Mouse (Mus musculus) lung, embryonic 14.5 days (tissue): ENCODE data around the gene Add2. TPM values are rescaled to one million over a fixed set of nuclear protein-coding genes. Genes with fewer than 3 reads are reported as not detected.

ENCODE experiments used
- ATAC-seq: fragments of 200-750 bp; cut with Nextera tagmentation; 2 replicates; pipeline ENCODE4 v1.8.0; 2017; ENCODE audit warnings: mild to moderate bottlenecking, moderate TSS enrichment, moderate library complexity; ENCODE audit not compliant: insufficient read depth
- DNase-seq: peaks from one replicate; pipeline ENCODE4 v3.0.0-alpha.2; 2015
- H3K27ac ChIP-seq: fragments of 300-500 bp; sonication (generic); 2 replicates; pipeline ENCODE4 v1.5.1; 2014; ENCODE audit warnings: low read depth, mild to moderate bottlenecking, moderate library complexity
- H3K27me3 ChIP-seq: fragments of 300-500 bp; sonication (generic); 2 replicates; pipeline ENCODE4 v1.6.1; 2014; ENCODE audit warnings: low read length, control low read depth; ENCODE audit not compliant: insufficient read depth
- H3K36me3 ChIP-seq: fragments of 300-500 bp; sonication (generic); 2 replicates; pipeline ENCODE4 v1.6.1; 2014; ENCODE audit warnings: control low read depth; ENCODE audit not compliant: insufficient read depth
- H3K4me1 ChIP-seq: fragments of 300-500 bp; sonication (generic); 2 replicates; pipeline ENCODE4 v1.6.1; 2014; ENCODE audit warnings: antibody characterized with exemption, control low read depth; ENCODE audit not compliant: insufficient read depth
- H3K4me2 ChIP-seq: fragments of 300-500 bp; sonication (generic); 2 replicates; pipeline ENCODE4 v1.6.1; 2014; ENCODE audit warnings: mild to moderate bottlenecking
- H3K4me3 ChIP-seq: fragments of 300-500 bp; sonication (generic); 2 replicates; pipeline ENCODE4 v1.5.1; 2014; ENCODE audit warnings: low read depth, low read length
- H3K9ac ChIP-seq: fragments of 300-500 bp; sonication (generic); 2 replicates; pipeline ENCODE4 v1.6.1; 2014
- H3K9me3 ChIP-seq: fragments of 300-500 bp; sonication (generic); 2 replicates; pipeline ENCODE4 v1.6.1; 2016; ENCODE audit warnings: low read depth, low read length, control low read depth
- CTCF ChIP-seq: IDR thresholded peaks from 2 replicates; pipeline ENCODE4 v1.5.1; 2016; ENCODE audit warnings: antibody characterized with exemption, low read depth
- WGBS: fragments of 180-500 bp; shearing (Covaris S2); extraction: QIAGEN DNeasy Blood & Tissue Kit; methylation state at CpG from one replicate; pipeline ENCODE4 v1.1.7; 2014; 5-methylcytosine and 5-hydroxymethylcytosine counted together
- polyA plus RNA-seq: library from polyadenylated mRNA; unstranded; fragments of >200 nt; fragmentation: Nextera tagmentation; extraction: Ambion mirVana; gene quantifications from 2 replicates; pipeline ENCODE4 v1.2.1, GENCODE M21; 2014

Add2 gene
- polyA plus RNA-seq, 1 experiment from 2014 or later: 2.2 TPM

DNA sequence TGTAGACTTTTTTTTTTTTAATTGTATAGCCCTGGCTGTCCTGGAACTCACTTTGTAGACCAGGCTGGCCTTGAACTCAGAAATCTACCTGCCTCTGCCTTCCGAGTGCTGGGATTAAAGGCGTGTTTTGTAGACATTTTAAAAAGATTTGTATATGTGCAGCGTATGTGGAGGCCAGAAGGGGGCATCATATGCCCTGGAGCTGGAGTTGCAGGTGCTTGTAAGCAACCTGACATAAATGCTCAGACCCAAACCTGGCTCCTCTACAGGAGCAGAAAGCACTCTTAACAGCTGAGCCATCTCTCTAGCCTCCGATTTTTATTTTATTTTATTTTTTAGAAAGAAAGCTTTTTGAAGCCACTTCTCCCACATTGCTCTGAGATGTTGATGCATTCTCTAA, 70.5 kb downstream of the Add2 start:
- Histone ChIP-seq H3K9me3 (no peaks in the 10 kb centered on the region), H3K36me3 (no peaks in the 10 kb centered on the region), H3K27ac (no peak overlapping the region), H3K4me3 (no peak overlapping the region), H3K4me2 (no peak overlapping the region), H3K27me3 (no peaks in the 10 kb centered on the region), H3K4me1 (no peaks in the 10 kb centered on the region), H3K9ac (no peak overlapping the region)
- ATAC-seq (no peak), DNase-seq (no peak)
- 71% methylated on average over 4 of the region's 4 CpGs for WGBS
- 0 out of 2 replicates have a peak, but pooled peaks have one; percentile 19 for TF ChIP-seq CTCF

DNA sequence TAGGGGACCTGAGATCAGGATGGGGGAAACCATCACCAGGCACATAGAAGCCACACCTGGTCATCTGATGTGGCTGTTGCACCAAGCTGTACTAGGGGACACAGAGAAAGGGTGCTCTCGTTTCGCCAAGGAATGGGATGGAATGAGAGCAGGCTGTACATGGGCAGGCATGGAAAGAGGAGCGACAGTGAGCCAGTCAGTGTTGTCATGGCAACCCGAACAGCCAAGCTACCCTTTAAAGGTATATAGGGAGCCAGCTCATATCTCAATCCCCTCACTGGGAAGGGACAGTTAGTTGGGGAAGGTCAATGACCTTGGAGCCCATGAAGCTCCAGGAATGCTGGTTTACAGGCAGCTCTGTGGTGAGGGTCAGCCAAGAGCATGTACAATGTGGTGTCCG, 73.0 kb downstream of the Add2 start:
- Histone ChIP-seq H3K4me1 (no peaks in the 10 kb centered on the region), H3K9me3 (no peaks in the 10 kb centered on the region), H3K27me3 (no peaks in the 10 kb centered on the region), H3K4me2 (no peak overlapping the region), H3K27ac (no peak overlapping the region), H3K36me3 (no peaks in the 10 kb centered on the region), H3K9ac (no peak overlapping the region), H3K4me3 (no peak overlapping the region)
- no peak for DNase-seq
- TF ChIP-seq CTCF: no peak
- 65% methylated on average over 5 of the region's 5 CpGs for WGBS
- ATAC-seq: no peak

DNA sequence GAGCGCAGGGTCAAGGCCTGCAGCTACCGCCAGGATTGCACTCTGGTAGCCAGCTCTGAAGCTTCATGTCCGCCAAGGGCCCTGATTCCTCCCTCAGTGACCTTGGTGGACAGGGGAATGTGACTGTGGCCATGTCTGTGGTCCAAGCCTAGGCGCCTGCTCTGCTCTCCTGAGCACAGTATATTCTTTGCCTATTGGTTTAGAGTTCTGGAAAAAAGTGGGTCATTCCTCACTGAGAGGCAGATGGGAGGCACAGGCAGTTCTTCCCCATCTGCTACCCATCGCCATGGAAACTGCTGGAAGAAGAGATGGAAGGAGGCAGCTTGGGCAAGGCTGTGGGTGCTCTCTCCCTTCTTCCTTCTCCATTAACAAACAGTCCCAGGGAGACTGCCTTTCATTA, 74.4 kb downstream of the Add2 start:
- Histone ChIP-seq H3K36me3 (no peaks in the 10 kb centered on the region), H3K27me3 (no peaks in the 10 kb centered on the region), H3K27ac (no peak overlapping the region), H3K9ac (no peak overlapping the region), H3K9me3 (no peaks in the 10 kb centered on the region), H3K4me1 (no peaks in the 10 kb centered on the region), H3K4me3 (no peak overlapping the region), H3K4me2 (no peak overlapping the region)
- 79% methylated on average over 5 of the region's 5 CpGs for WGBS
- ATAC-seq (no peak), DNase-seq (no peak)
- TF ChIP-seq CTCF: no peak

DNA sequence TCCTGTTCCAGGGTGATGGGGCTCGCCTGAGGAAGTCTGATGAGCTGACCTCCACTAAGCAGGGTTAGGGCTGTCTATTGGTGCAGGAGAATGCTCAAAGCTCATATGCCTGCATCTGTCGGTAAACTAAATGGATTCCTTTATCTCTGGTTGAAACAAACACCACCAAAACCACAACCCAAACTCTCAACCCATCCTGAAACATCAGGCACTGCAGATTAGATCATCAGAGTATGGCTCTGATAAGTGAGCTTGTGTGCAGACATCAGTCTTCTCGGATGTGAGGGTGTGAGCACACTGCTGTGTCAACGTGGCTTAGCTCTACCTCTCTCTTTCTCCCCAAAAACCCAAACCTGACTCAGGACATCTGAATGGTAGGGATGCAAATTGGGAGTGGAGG, 75.1 kb downstream of the Add2 start:
- Histone ChIP-seq H3K9me3 (no peaks in the 10 kb centered on the region), H3K9ac (no peak overlapping the region), H3K27ac (no peak overlapping the region), H3K27me3 (no peaks in the 10 kb centered on the region), H3K4me2 (no peak overlapping the region), H3K36me3 (no peaks in the 10 kb centered on the region), H3K4me1 (no peaks in the 10 kb centered on the region), H3K4me3 (no peak overlapping the region)
- WGBS: 57% methylated on average over 4 of the region's 4 CpGs
- ATAC-seq (no peak), DNase-seq (no peak)
- no peak for TF ChIP-seq CTCF

DNA sequence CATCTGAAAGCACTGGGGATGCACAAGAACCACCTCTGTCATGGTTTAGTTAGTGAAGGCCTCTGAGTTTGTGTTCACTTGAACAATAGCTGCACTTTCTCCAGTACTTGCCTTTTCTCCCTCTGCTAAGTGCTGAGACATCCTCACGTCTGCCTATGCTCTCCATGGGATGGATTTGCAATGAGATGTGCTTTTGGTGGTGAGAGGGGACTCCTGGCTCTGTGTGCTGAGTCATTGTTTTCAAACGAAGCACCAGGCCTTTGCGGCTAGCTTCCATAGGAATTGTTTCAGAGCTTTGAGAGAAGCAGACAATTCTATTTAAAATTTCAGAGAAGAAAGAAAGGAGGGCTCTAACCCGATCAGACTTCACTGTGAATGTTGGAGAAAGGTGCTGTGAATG, 76.2 kb downstream of the Add2 start:
- ATAC-seq: no peak
- DNase-seq: no peak
- 70% methylated on average over 4 of the region's 4 CpGs for WGBS

DNA sequence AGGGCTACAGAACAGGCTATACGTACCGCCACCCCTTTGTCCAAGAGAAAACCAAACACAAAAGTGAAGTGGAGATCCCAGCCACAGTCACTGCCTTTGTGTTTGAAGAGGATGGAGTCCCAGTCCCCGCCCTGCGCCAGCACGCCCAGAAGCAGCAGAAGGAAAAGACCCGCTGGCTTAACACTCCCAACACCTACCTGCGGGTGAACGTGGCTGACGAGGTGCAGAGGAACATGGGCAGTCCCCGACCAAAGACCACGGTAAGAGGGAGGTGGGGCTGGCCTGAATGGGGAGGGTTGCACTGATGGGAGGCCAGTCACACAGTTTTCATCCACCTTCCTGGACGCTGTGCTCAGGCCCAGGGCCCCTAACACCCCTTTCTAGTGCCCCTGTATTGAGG, 77.6 kb downstream of the Add2 start:
- 56% methylated on average over 12 of the region's 12 CpGs for WGBS

More for the DNA sequence above, 76.2 kb downstream of the Add2 start:
- Histone ChIP-seq H3K4me2 (no peak overlapping the region), H3K27ac (no peak overlapping the region), H3K27me3 (no peaks in the 10 kb centered on the region), H3K9me3 (no peaks in the 10 kb centered on the region), H3K4me3 (no peak overlapping the region), H3K4me1 (no peaks in the 10 kb centered on the region), H3K9ac (no peak overlapping the region), H3K36me3 (no peaks in the 10 kb centered on the region)
- no peak for TF ChIP-seq CTCF

DNA sequence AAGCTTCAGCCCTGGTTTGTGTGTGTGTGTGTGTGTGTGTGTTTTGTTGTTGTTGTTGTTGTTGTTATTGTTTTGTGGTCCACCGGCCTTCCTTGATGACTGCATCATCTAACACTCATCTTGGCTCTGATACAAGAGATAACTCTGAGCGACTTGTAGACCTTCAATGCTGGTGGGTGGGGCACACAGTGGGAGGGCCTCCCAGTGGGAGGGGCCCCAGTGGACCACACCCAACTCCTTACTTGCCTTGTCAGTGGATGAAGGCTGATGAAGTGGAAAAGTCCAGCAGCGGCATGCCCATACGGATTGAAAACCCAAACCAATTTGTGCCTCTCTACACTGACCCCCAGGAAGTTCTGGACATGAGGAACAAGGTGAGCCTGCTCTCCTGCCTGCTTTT, 78.6 kb downstream of the Add2 start:
- Histone ChIP-seq H3K4me3 (no peak overlapping the region), H3K27ac (no peak overlapping the region), H3K36me3 (no peaks in the 10 kb centered on the region), H3K4me2 (no peak overlapping the region), H3K9me3 (no peaks in the 10 kb centered on the region), H3K27me3 (no peaks in the 10 kb centered on the region), H3K9ac (no peak overlapping the region), H3K4me1 (no peaks in the 10 kb centered on the region)
- no peak for ATAC-seq
- DNase-seq: no peak
- WGBS: 82% methylated on average over 4 of the region's 4 CpGs
- TF ChIP-seq CTCF: no peak

More for the DNA sequence above, 77.6 kb downstream of the Add2 start:
- Histone ChIP-seq H3K27me3 (no peaks in the 10 kb centered on the region), H3K4me3 (no peak overlapping the region), H3K27ac (no peak overlapping the region; the same call in 1 of the 2 replicates), H3K36me3 (no peaks in the 10 kb centered on the region), H3K9me3 (no peaks in the 10 kb centered on the region), H3K9ac (no peak overlapping the region), H3K4me2 (no peak overlapping the region), H3K4me1 (no peaks in the 10 kb centered on the region)
- ATAC-seq (peak; percentile 24; the same call in 1 of the 2 replicates), DNase-seq (peak; percentile 28)
- no peak for TF ChIP-seq CTCF

DNA sequence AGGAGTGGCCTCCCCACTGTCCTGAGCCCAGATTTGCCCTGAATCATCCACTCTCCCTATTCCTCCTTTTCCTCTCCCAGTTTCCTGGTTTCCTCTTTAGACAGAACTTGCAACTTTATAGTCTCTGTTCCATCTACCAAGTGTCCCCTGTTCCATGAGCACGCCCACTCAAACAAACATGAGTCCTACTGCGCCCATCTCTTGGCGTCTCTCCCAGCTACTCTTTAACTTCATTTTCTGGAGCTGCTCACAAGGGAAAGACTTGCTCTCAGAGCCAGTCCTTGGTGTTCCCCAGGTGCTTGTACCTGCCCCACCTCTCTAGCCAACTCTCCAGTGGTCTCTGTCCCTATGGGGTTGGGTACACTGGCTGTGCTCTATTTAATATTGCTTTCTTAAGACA, 87.4 kb downstream of the Add2 start:
- Histone ChIP-seq H3K27me3 (no peaks in the 10 kb centered on the region), H3K27ac (no peak overlapping the region), H3K36me3 (no peaks in the 10 kb centered on the region), H3K4me1 (no peaks in the 10 kb centered on the region), H3K9ac (no peak overlapping the region), H3K4me2 (no peak overlapping the region), H3K9me3 (no peaks in the 10 kb centered on the region), H3K4me3 (no peak overlapping the region)
- 83% methylated on average over 3 of the region's 3 CpGs for WGBS
- TF ChIP-seq CTCF: no peak
- DNase-seq (no peak), ATAC-seq (no peak)
